Mouse (Mus musculus) embryonic fibroblast, embryonic 13.5 days (primary cell): ENCODE results near the gene Sipa1l3.

ENCODE experiments used
- CTCF ChIP-seq: IDR thresholded peaks from 2 replicates; pipeline ENCODE4 v1.5.1; 2011; ENCODE audit warnings: mild to moderate bottlenecking, control low read depth, low read length, moderate library complexity, borderline replicate concordance; ENCODE audit not compliant: insufficient read depth
- POLR2A ChIP-seq: IDR thresholded peaks from 2 replicates; pipeline ENCODE4 v1.6.1; 2011; ENCODE audit warnings: low read depth, mild to moderate bottlenecking, control low read depth, low read length, moderate library complexity

DNA sequence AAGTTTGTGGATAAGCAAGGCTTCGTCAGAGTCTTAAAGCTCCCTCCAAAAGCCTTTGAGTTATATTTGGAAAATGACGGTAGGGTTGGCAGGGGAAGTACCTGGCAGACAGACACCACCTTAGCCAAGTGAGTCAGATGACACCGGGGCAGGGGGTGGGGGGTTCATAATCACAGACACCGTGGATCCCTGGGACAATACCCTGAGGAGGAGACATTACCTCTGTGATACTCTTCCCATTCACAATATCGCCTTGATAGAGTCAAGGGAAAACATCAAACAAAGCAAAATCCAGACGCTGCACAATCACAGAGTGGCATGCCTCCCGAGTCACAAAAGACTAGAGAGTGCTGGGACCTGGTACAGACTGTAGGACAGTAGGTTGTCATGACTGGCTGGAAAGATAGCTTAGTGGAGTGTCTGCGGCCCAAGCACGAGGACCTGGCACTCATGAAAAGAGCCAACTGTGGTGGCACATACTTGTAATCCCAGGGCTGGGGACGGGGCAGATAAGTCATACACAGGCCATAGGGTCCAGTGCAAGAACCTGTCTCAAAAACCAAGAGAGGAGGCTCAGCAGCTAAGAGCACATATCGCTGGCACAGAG lies 85.4 kb downstream of the Sipa1l3 start:
- TF ChIP-seq CTCF: no peak
- TF ChIP-seq POLR2A: no peak
